Mouse (Mus musculus) erythroid progenitor cell, adult 5-6 weeks (primary cell): ENCODE measurements around the gene Fam114a2. TPM values are rescaled to one million over a fixed set of nuclear protein-coding genes. Genes with fewer than 3 reads are reported as not detected.

Source experiments
- ATAC-seq: replicated peaks from 2 replicates; pipeline ENCODE4 v1.8.0; 2016; ENCODE audit warnings: moderate number of reproducible peaks, mild to moderate bottlenecking, moderate TSS enrichment, inconsistent platforms; ENCODE audit not compliant: poor library complexity, low FRiP score, severe bottlenecking
- total RNA-seq, 2 experiments: library from RNA; stranded (forward) in 1 of 2; stranded (reverse) in 1 of 2; fragments of 150-400 nt in 1 of 2; fragments of 186-747, 209-891 nt in 1 of 2; gene quantifications; 2 replicates each; pipeline versions ENCODE4 v1.2.3 to v1.2.4; 2015 to 2017; ENCODE audit warnings: low replicate concordance in 2 of 2

Fam114a2 gene
- total RNA-seq, 2 experiments from 2014 or later: 12.0 to 16.3 TPM

DNA sequence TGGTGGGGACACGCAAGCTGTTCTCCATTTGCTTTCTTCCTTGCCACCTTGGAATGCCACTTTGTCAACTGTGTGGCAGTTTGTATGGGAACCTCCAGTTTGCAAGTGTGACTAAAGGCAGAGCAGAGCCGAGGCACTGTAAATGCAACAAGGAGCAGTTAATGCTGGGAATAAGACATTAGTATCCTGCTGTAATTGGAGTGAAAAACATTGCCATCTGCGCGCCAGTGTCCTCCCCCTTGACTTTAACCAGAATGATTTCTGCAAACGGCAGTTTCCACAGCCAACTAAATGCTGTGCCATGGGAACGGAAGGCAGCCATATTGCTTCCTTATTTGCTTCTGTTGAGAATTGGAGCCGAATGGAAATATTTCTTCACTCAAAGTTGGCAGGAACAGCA lies 3.6 kb upstream of the Fam114a2 start:
- no peak for ATAC-seq

DNA sequence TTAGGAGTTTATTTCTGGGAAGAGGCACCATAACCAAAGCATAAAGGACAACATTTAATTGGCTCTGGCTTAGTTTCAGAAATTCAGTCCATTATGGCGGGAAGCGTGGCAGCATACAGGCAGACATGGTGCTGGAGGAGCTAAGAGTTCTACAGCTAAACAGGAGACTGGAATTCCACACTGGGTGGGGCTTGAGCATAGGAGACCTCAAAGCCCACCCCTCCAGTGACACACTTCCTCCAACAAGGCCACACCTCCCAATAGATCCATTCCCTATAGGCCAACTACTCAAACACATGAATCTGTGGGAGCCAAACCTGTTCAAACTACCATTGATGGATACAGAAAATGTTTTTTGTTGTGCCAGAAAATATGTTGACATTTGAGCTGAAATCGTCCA lies 2.8 kb upstream of the Fam114a2 start:
- no peak for ATAC-seq

DNA sequence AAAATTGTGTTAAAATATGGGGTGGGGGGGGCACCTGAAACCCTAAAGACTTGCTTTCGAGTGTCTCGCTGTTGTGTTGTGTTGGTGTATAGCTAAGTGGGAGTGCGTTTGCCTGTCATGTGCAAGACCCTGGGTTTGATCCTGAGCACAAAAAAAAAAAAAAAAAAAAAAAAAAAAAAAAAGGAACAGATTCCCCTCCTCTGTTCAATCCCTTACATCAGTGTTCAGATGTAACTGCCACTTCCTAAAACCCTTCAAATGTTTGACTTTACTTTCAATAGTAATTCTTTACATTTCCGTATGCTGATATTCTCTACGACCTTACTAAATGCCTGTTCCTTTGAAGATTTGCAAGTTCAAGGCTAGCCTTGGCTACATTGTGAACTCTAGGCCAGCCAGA lies 887 bp upstream of the Fam114a2 start:
- no peak for ATAC-seq

DNA sequence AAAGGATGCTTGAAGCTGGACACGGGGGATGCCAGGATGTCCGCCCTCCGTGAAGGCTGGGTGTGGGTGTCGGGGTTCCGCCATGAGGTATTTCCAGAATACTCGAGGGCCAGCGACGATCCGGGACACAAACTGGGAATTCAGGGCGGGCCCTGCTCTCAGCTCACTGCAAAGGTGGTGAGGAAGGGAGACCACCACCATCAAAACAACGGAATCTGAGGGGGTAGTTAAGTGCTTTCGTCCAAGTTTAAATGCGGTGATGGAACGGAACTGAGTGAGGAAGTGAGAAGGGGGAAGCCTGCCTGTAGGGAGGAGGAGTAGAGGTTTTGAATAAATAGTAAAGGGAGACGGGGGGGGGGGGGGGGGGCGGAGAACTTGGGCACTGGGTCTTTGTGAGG lies 333 bp upstream of the Fam114a2 start:
- ATAC-seq: peak; percentile 55; the same call in 1 of the 2 replicates

DNA sequence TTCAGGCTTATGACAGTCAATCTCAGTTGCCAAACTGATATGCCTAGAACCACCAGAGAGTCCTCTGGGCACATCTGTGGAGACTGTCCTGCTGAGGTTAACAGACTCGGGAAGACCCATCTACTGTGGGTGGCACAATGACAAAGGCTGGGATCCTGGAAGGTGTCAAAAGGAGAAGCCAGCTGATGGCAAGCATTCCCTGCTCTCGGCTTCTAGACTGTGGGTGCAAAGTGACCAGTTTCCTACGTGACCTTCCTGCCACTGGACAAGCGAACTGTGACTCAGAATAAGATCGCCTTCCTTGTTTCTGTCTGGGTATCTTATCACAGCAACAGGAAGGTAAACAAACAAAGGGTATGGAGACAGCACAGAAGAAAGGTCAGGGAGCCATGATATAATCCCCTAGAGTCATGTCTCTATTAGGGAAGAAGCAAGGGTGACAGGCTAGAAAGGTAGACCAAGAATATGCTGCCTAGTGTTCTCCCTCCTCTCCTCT lies 1.4 kb downstream of the Fam114a2 start:
- ATAC-seq: no peak

DNA sequence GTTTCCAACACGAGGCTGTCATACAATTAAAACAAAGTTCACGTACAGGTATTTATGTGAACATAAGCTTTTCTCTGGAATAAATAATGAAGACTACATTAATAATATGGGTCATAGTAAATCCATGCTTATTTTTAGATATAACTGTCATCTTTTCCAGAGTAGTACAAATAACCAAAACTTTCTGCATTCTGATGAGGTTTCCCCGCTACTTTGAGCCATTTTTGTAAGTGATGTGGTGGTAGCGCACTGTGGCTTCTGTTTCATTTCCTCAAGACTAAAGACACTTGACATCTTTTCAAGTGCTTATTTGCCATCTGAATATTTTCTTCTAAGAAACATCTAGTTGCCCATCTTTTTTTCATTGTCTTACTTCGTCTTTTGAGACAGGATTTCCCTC lies 3.2 kb downstream of the Fam114a2 start:
- ATAC-seq: no peak

DNA sequence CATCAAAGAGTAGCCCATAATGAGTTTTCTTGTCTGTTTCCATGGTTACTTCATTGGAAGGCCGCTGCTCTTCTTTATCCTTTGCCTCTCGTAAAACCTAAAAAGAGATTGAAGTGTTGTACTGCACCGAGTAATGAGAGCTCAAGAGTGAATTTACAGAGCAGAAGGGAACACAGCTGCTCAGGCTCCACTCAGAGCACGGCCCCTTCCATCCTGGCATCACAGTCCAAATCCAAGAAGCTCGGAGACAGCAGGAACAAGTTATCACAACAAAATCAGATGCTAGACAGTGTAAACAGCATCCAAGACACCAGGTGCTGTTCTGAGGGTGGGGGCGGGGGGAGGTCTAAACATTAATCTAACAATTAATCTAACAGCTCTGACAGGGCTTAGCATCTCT lies 11.5 kb downstream of the Fam114a2 start:
- ATAC-seq: no peak

DNA sequence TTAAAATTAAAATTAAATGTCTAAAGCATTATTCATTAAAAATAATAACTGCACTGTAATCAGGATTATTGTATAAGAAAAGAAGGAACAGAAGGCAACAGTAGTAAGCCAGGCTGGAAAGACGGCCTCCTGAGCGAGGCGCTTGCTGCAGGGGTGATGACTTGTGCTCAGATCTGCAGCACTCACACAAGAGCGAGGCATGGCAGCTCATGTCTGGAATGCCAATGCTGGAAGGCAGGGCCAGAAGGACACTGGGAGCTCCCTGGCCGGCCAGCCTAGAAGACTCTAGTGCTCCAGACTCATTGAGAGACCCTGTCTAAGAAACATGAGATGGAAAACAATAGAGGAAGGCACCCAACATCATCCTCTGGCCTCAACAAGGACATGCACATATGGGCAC lies 15.3 kb downstream of the Fam114a2 start:
- ATAC-seq: no peak

DNA sequence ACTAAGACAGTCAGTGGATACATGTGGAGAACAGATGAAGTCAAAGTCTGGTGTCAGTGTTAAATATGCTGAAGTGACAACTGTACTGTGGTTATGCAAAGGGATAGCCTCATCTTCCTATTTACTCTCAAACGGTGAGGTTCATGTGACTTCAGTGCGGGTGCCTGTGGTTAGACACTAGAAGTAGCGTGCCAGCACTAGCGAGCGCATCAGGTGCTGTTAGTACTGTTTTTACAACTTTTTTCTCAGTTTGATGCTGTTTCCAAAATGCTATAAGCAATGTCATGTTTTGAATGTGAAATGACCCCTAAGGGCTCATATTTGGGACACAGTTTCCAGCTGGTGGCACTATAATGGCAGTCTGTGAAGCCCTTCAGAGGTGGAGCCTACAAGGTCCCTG lies 20.2 kb downstream of the Fam114a2 start:
- ATAC-seq: no peak

DNA sequence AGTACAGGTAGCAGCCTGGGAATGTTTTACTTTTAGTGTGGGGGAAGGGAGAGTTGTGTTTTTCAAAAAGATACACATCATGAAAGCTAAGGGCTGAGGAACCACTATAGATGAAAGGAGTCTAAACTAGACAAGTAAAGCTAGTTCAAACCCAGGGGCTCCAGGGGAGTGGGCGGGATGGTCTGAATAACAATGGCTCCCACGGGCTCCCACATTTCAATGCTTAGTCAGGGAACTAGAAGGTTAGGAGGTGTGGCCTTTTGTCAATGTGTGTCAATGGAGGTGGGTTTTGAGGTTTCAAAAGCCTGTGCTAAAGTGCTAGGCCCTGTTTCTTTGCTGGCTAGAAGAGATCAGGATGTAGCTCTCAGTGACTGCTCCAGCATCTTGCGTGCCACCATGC lies 20.7 kb downstream of the Fam114a2 start:
- no peak for ATAC-seq

DNA sequence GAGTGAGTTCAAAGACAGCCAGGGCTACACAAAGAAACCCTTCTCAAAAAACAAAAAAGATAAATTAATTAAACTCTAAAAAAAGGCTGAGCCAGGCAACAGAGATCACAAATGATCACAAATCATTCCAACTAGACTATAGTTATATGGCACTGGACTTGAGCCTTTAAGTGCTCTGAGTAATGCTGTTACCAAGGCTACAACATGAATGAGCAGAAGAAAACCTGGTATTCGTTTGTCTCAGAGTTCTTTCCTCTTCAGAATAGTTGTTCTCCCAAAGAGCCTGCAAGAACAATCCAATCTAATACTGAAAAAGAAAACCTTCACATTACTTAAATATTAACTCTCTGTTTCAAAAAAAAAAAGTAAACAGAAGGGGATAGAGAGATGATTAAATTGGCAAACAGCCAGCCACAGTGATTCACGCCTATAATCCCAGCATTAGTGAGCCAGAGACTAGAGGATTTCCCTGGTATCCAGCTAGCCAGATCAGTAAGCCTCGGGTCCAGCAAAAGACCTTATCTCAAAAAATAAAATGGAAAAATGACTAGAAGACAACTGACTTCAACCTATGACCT lies 21.9 kb downstream of the Fam114a2 start:
- ATAC-seq: no peak

DNA sequence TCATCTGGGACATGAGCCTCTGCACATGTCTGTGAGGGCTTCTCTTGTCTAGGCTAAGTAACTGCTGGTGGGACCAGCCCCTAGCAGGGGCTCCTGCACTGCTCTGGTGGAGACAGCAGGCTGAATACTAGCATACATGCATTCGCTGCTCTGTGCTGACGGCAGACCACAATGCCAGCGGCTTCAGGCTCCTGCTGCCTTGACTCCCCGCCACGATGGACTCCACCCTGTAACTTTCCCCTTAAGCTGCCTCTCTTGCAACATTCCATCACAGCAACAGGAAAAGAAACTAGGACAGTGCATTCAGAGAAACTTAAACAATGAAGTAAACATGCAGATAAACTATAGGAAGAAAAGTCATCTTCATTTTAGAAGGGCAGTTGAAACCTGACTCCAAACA lies 30.0 kb downstream of the Fam114a2 start:
- ATAC-seq: no peak

DNA sequence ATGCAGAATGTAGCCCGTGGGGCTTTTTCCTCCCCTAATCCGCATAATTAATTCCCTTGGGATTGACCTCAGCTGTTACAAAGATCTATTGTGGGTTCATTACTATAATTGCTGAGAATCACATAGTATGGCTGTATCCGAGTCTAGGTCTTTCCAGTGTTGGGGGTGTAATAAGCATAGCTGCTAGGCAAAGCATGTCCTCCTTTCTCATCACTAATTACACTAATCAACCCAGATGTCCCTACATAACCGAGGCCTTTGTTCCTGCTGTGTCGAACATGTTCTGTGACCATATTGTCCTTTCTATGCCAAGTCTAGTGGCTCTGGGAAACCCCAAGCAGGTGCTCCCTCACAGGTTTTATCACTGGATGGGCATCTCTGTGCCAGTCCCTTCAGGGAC lies 40.3 kb downstream of the Fam114a2 start:
- no peak for ATAC-seq

DNA sequence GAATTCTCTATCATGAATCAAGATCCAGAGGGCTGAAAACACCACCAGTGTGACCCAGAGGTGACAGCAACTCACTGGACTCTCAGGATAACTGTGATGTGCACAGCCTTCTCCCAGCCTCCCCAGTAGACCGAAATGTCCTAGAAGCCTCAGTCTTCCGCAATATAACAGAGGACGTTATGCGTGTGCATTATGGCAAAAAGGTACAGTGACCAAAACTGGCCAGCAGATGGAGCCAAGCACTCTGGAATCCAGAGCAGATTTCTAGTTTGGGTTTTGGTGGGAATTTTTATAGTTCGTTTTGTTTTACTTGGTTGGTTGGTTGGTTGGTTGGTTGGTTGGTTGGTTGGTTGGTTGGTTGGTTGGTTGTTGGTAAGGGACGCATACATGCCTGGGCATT lies 43.3 kb downstream of the Fam114a2 start:
- ATAC-seq: no peak; the same call in 1 of the 2 replicates

DNA sequence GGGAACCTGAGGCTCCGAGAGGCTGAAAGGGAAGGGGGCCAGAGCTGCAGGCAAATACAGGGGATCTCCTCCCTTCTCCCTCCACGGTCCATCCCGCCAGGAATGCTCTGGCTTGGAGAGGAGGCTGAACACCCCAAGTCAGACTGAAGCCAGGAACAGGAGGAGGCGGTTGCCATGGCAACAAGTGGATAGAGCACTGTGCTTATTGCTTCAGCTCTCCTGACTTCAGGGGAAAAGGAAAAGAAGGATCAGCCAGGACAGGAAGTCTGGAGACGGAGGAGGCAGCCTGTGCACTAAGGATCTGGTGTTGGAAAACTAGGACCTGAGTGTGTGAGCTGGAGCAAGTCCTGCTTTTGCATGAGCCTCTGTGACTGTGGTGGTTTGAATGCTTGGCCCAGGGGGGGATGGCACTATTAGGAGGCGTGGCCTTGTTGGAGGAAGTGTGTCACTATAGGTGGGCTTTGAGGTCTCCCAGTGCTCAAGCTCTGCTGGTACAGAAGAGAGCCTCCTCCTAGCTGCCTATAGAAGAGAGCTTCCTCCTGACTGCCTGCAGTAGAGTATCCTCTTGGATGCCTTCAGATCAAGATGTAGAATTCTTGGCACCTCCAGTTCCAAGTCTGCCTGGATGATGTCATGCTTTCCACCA lies 44.0 kb downstream of the Fam114a2 start:
- no peak for ATAC-seq

DNA sequence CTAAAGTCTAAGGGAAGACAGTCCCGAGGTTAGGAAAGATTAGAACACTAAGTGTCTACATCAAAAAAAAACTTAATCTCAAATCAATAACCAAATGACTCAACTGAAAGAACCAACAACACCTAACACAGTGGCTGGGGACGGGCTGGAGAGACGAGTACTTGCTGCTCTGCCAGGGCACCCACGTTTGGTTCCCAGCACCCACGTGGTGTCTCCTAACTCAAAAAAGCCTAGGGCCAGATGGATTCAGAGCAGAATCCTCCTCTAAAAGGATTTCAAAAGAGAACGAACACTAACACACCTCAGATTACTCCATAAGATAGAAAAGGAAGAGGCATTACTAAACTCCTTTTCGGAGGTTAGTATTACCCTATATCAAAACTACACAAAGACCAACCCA lies 47.4 kb downstream of the Fam114a2 start:
- ATAC-seq: no peak

DNA sequence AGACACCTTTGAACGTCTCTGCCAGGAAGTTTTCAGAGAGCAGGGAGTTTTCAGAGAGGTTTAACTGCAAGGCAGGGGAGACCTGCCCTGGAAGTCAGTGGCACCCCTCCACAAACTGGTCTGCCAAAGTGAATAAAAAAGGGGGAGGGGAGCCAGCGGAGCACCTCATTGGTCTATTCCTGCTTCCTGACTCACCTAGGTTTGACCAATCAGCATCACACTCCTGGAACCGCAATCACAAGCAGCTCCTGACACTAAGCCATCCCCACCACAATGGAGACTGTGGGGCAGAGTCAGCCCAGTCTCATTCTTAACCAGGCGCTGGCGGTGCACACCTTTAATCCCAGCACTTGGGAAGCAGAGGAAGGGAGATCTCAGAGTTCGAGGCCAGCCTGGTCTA lies 48.4 kb downstream of the Fam114a2 start:
- ATAC-seq: no peak

DNA sequence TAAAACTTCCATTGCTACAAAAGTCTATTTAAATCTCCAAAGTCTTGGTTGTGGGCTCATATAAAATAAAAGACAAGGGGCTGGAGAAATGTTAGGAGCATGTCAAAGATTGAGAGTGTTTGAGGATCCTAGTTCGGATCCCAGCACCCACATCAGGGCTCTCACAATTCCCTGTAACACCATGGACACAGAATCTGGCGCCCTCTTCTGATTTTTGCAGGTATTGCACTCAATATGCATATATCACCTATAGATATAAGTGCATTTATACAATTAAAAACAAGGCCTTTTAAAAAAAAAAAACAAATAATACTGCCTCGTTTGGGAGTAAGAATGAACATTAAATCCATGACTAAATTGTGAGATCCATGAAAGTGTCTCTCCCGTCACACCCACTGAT lies 49.7 kb downstream of the Fam114a2 start:
- ATAC-seq: no peak

DNA sequence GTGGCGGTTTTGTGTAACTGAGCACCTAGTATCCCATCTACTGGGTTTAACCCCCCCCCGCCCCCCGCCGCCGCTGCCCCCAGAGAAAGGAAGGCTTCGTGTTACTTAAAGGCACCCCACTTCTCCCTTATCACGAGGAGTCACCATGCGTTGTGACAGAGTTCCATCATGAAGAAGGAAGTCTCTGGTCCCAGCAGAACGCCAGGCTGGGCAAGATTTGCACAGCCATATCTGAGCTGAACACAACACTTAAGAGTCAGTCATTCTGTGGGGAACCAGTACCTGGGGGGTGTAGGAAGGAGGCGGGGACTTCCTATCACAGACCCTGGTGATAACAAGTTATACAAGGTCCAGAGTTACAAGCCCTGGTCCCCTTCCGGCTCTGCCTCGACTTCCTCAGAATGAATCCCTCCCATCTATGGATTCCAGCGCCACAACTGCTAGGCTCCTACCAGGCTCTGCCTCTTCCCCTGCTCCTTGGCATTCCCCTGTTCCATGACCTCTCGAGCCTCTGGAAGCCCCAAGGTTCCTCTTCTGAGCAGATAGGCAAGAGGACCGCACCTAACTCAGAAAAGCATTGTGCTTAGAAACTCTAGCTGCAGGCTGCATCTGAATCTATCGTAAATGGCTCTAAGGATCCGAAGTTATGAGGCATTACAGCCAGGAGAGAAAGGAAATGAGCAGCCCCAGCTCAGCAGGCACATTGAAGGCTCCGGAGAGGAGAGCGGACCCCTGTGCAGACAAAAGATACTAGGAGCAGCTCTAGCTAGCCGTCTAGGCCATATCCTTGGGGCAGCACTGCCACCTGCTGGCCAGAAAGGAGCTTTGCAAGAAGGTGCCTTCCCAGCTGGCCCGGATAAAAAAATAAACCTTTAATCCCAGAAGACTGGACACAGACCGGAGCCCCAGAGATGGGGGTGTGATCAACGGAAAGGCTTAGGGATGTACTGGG lies 51.0 kb downstream of the Fam114a2 start:
- peak; percentile 52; the same call in 1 of the 2 replicates for ATAC-seq

DNA sequence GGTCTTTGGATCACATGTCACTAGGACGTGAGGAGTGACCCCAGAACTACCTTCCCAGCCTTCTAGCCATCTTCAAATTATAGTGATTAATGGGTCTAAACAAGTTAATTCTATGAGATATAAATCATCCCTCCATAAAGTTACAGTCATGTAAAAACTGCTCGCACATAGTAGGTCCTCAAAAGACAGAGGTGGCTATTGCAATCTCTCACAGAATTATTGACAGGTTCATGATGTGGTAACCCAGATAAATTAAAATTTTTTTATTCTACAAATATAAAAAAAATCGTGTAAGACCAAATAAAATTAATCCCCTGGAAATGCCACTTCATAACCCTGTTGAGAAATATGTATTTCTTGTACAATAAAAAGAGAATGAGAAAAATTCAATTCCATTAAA lies 52.6 kb downstream of the Fam114a2 start:
- ATAC-seq: no peak

DNA sequence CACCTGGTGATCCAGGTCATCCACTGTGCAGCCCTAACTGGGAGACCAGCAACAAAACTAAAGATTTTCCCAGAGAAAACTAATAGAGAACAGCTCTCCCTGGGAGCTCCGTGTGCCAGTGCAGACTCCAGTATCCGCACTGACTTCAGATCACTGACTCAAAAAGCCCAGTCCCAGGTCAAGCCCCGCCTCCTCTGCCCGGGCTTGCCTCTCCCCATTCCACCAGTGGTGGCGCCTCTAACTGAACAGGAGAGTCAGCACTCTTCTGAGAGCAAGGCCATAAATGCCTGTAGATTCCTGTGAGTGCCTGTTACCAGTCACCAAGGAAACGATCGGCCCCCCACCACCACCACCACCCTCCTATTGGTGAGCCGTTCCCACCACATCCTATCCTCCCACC lies 53.4 kb downstream of the Fam114a2 start:
- no peak for ATAC-seq
